Mouse (Mus musculus): Measurements from ENCODE around the gene Rdx.

DNA sequence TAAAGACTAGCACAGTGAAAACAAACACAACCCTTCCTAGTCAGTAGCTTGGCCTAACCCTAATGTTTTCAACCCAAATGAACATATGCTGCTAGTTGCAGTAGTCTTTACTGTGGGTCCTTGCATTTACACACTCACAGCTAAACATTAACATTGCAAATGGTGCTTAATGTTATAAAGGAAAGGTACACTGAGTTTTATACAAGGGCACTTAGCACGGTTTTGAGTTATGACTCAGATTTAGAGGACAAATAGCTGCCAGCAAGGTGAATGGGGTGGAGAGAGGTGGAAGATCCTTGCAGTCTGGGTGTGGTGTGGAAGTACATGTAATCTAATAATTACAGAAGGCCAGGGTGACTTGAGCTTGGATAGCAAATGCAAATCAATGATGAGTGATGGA is 9.5 kb upstream of the Rdx start:
- no peak for TF ChIP-seq CTCF (IDR thresholded peaks at IDR 0.05; ENCODE audit: borderline replicate concordance, control insufficient read depth, extremely low read depth, insufficient read depth, low read length, poor library complexity)
- no peak for TF ChIP-seq POLR2A (IDR thresholded peaks at IDR 0.05; ENCODE audit: control insufficient read depth, extremely low read depth, insufficient read depth, low read length, poor library complexity)

All from thymus, adult 2 months (tissue).